Mouse (Mus musculus) CH12.LX (cell line): ENCODE measurements at regions not wholly inside any gene's neighbourhood (a gene's known extent, or its start where the extent isn't known, plus 50 kb on each side); places are given as distances from the start of the nearest gene placed in this dataset.

ENCODE experiments used
- BHLHE40 ChIP-seq: IDR thresholded peaks from 2 replicates; pipeline ENCODE4 v1.6.1; 2011; ENCODE audit warnings: mild to moderate bottlenecking, low read depth, low read length, improper control_type of control experiment
- CTCF ChIP-seq, 2 experiments: IDR thresholded peaks in 1 of 2; conservative IDR thresholded peaks in 1 of 2; 2 replicates each; pipeline ENCODE4 v1.5.1; 2011 to 2012; ENCODE audit warnings: low read depth in 2 of 2, low read length in 2 of 2, improper control_type of control experiment in 1 of 2, inconsistent platforms in 1 of 2, mild to moderate bottlenecking in 1 of 2, moderate library complexity in 1 of 2
- ELF1 ChIP-seq: IDR thresholded peaks from 2 replicates; pipeline ENCODE4 v1.6.1; 2014; ENCODE audit warnings: low read depth, mild to moderate bottlenecking, inconsistent platforms, low read length, improper control_type of control experiment
- GABPA ChIP-seq: IDR thresholded peaks from 2 replicates; pipeline ENCODE4 v1.6.1; 2012; ENCODE audit warnings: low read depth, low read length, improper control_type of control experiment, inconsistent platforms; ENCODE audit not compliant: insufficient replicate concordance
- HCFC1 ChIP-seq: IDR thresholded peaks from 2 replicates; pipeline ENCODE4 v1.6.1; 2012; ENCODE audit warnings: low read depth, mild to moderate bottlenecking, inconsistent platforms, low read length, improper control_type of control experiment
- IRF4 ChIP-seq: IDR thresholded peaks from 2 replicates; pipeline ENCODE4 v1.6.1; 2014; ENCODE audit warnings: low read depth, mild to moderate bottlenecking, inconsistent platforms, low read length, improper control_type of control experiment
- KAT2A ChIP-seq: IDR thresholded peaks from 2 replicates; pipeline ENCODE4 v1.6.1; 2012; ENCODE audit warnings: low read length, improper control_type of control experiment, inconsistent platforms; ENCODE audit not compliant: insufficient replicate concordance
- MAX ChIP-seq: IDR thresholded peaks from 2 replicates; pipeline ENCODE4 v1.6.1; 2011; ENCODE audit warnings: low read length, improper control_type of control experiment
- MEF2A ChIP-seq: IDR thresholded peaks from 2 replicates; pipeline ENCODE4 v1.6.1; 2014; ENCODE audit warnings: low read depth, mild to moderate bottlenecking, inconsistent platforms, low read length, improper control_type of control experiment, borderline replicate concordance
- POLR2A ChIP-seq: IDR thresholded peaks from 2 replicates; pipeline ENCODE4 v1.6.1; 2011; ENCODE audit warnings: low read depth, mild to moderate bottlenecking, improper control_type of control experiment, low read length
- RCOR1 ChIP-seq: conservative IDR thresholded peaks from 2 replicates; pipeline ENCODE4 v1.6.1; 2012; ENCODE audit warnings: low read depth, mild to moderate bottlenecking, inconsistent platforms, low read length, improper control_type of control experiment
- USF1 ChIP-seq: IDR thresholded peaks from 2 replicates; pipeline ENCODE4 v1.6.1; 2014; ENCODE audit warnings: low read depth, mild to moderate bottlenecking, inconsistent platforms, low read length, improper control_type of control experiment

DNA sequence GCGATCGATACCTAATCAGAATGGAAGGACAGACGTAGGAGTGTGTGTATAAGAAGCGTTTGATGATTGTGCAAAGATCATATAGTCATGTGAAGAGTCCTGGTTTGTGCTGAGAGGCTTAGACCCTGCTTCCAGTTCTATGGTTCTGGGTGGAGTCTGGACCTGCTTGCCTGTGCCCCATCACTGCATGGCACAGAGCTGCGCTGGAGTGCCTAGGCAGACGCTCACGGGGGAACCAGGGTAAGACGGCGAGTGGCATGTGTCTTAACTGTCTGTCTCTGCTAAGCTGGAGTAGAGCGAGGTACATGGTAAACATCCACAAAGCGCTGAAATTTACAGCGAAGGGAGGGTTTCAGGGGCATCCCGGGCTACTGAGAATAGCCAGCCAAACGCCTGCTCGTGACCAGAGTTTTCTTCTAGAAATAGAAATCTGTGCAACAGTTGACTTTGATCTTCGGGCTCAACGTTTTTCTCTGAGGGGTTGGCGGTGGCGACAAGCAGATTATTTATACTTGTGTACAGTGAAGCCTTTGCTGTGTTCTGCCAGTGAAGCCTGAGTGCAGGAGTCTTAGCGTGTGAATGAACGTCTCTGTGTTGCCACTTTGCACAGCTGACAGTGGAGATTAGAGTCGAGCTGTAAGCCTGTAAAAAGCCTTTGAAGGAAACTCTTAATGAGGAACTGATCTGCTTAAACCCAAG is 251.9 kb downstream of the Foxo1 start:
- TF ChIP-seq KAT2A (no peak), ELF1 (no peak), POLR2A (no peak), IRF4 (no peak), BHLHE40 (no peak), GABPA (no peak), CTCF (conservative IDR thresholded peaks at IDR 0.05 in 1 of 2, IDR thresholded peaks at IDR 0.05 in 1 of 2; ENCODE audit: low read depth in 2 of 2, low read length in 2 of 2) (no peak), MAX (no peak), MEF2A (no peak), HCFC1 (no peak), USF1 (no peak), RCOR1 (no peak)
